Mouse (Mus musculus): ENCODE measurements around the gene Atp13a4. TPM values are rescaled to one million over a fixed set of nuclear protein-coding genes. Genes with fewer than 3 reads are reported as not detected.

The Atp13a4 gene
- total RNA-seq, 4 experiments from 2014 or later: not detected

GRCm38 (mm10) chr16:29463798-29464197, 80.9 kb downstream of the Atp13a4 start:
- DNase-seq: no peak

DNA sequence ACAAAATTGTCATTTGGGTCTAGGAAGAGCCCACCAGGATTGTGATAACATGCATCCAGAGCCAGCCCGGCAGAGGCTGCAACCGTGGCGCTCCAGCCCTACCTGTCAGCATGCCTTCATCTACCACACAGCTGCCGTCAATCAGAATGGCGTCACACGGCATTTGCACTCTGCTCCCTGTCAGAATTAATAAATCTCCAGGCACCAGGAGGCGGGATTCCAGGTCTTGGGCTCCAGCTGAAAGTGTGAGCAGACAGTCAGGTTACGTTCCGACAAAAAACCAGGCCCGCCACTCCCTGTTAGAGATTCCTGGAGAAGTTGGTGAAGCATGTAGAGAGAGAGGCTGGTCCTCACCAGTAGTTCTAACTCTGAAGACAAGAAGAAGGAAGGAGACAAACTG, 85.3 kb downstream of the Atp13a4 start:
- DNase-seq: no peak

GRCm38 (mm10) chr16:29456851-29457250, 87.8 kb downstream of the Atp13a4 start:
- DNase-seq: no peak

DNA sequence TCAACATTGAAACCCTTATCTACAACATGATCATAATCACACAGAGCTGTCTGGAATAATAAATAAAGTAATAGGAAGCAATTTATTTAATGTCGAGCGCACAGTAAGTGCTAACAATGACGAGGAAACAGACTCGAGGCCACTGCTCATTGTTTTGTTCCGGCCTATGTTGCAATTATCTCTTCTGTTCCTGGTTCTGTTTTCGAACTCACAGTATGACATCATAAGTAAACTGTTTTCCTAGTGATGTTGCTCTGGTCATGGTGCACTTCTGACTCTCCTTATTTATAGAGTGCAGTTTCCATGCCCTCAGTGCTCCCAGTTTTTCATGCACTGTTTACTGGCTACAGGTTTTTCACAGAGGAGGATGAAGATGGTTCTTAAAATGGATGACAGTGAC, 91.4 kb downstream of the Atp13a4 start:
- DNase-seq: no peak

- DNase-seq: peak; percentile 9
Observed at GRCm38 (mm10) chr16:29451706-29452105, 93.0 kb downstream of the Atp13a4 start.

DNA sequence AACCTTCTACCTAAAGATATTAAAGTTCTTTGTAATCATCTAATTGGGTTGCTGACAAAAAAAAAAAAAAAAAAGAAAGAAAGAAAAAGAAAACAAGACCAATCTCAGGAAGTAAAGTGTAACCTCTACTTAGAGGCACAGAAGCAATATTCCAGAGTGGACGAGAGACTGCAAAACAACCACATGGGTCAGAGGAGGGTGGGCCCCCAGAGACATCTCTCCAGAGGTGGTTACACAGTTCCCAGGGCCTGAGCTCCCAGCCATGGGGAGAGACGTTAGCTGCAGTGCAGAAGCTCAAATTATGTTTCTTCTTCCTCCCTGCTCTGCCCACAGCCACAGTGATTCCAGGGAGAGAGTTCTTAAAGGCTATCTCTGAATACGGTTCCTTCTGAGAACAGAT, 102.5 kb downstream of the Atp13a4 start:
- DNase-seq: no peak

DNA sequence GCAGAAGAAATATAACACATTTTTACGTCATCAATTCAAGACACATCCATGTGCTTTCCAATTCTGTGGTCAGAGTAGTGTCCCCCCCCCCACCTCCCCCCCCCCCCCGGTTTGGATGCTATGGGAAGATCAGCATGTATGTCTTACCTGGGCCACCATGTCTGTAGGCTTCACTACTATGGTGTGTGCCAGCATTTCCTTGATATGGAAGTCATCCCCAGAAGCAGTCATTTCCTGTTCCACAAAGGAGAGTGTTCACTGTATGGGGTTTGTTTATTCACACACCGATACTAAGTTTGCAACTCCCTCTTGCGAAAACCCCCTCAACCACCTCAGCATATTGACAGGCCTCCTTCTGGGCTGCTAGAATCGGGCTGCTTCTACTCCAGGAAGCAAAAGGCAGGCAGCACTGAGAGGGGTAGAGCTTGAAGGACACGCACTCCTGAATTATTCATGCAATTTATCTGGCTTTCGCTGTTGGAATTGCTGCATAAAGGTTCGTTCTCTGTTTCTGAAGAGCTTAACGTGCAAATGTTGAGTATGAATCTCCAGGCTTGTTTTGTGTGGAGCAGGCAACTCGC, 103.2 kb downstream of the Atp13a4 start:
- DNase-seq: no peak

- no peak for DNase-seq
Observed at GRCm38 (mm10) chr16:29438045-29438444, 106.6 kb downstream of the Atp13a4 start.

DNA sequence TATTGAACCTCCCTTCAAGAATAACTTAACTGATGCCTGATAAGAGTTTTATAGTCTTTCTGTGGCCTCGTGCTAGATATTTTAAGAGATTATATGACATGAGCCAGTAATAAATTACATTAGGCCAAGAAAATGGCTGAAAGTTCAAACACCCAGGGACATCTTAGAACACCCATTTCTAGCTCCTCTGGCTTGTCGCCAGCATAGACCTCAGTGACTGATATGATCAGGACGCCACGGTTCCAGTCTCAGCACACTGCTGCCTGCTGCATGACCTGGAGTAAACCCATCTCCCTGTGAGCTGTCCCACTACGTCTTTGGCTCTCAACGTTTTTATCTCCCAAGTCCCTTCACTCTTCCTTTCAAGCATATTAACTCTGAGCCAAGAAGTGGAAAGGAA, 108.9 kb downstream of the Atp13a4 start:
- DNase-seq: no peak

- DNase-seq: no peak
Observed at GRCm38 (mm10) chr16:29434712-29435111, 110.0 kb downstream of the Atp13a4 start.

- no peak for DNase-seq
Observed at GRCm38 (mm10) chr16:29414822-29415221, 129.8 kb downstream of the Atp13a4 start.

DNA sequence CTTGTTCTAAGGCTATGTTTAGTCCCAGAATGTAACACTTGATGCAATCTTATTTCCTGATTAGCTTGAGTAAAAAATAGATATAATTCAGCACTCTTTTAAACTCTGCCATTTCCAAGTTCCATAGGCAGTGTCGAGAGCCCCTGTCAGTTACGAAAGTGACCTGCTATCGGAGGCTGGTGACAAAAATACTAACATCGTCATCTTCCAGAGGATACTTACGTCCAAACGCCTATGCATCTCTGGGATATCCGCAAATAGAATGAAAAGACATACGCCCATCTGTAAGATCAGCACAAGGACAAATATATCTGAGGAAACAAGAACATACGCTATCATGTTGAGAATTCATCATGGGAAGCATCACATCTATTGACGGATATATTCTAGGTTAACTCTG, 137.3 kb downstream of the Atp13a4 start:
- no peak for DNase-seq

GRCm38 (mm10) chr16:29399079-29399478, 145.6 kb downstream of the Atp13a4 start:
- DNase-seq: no peak

GRCm38 (mm10) chr16:29384781-29385180, 159.9 kb downstream of the Atp13a4 start:
- DNase-seq: no peak

- DNase-seq: no peak
Observed at GRCm38 (mm10) chr16:29378458-29378857, 166.2 kb downstream of the Atp13a4 start, which contains the start of gene Atp13a5. Atp13a5 (minus strand) TSS chr16:29378732.

GRCm38 (mm10) chr16:29374636-29375035, 170.0 kb downstream of the Atp13a4 start:
- DNase-seq: no peak

Other genes starting within 250 kb of the Atp13a4 start
- not detected for gene Atp13a5, start 166.1 kb downstream of the Atp13a4 start, total RNA-seq (2022)
- 10 to 100 TPM; 76.1 to 85.5 (median 81.6) TPM for gene Opa1, start 34.5 kb upstream of the Atp13a4 start, total RNA-seq (2022)

Data from adrenal gland, adult 8-10 months (tissue).